Mouse (Mus musculus): ENCODE measurements around the gene Tbx1. TPM values are rescaled to one million over a fixed set of nuclear protein-coding genes. Genes with fewer than 3 reads are reported as not detected.
"Not testable (repeated sequence)": the region's sequence is repeated elsewhere in the genome, so short reads cannot be mapped to it uniquely, and the experiment has no call there.

Tbx1 gene
- polyA plus RNA-seq, 1 experiment from 2014 or later = not detected

DNA sequence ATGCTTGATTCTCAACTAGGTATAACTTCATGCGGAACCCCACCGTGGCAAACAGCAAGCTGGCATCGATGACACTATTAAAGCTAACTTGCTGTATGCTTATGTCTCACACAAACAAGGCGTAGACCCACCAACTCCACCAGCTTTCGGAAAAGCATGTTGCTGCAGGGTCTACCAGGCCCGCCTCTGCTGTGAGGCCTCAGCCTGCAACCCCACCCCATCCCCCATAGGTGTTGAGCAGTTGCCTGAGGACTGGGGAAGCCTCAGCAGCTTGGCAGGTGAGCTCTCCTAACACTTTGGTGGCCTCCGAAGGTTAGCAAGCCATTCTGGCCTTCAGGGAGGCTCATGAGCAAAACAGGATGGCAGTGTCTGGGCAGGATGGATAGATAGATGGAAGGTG lies 21.9 kb downstream of the Tbx1 start:
- no peaks in the 10 kb centered on the region for H3K36me3 ChIP-seq (ENCODE audit: inconsistent target)
- WGBS (ENCODE audit: missing documents) = 88% methylated on average over 7 of the region's 7 CpGs
- no peak overlapping the region for H3K4me3 ChIP-seq (ENCODE audit: inconsistent target)
- H3K79me2 ChIP-seq (ENCODE audit: inconsistent target) = no peaks in the 10 kb centered on the region
- H3K27ac ChIP-seq = no peak overlapping the region

DNA sequence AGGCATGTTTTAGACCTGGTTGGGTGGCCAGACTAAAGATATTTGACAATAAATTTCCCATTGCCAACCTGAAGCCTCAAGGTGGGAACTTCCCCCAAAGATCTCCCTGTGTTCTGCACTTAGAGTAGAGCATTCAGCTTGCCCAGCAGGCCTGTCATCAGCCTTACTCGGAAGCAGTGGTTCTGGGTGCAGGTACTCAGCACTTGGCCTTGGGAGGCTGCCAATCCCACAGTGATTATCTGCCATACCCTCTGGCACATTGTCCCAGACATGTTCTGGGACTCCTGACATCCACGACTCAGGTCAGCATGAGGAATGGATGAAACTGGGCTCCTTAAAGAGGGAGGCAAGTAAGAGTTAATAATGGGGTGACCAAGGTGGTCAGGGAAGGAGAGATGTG lies 26.0 kb downstream of the Tbx1 start:
- Histone ChIP-seq H3K36me3 (ENCODE audit: inconsistent target) (no peaks in the 10 kb centered on the region), H3K27ac (no peak overlapping the region), H3K4me3 (ENCODE audit: inconsistent target) (no peak overlapping the region), H3K79me2 (ENCODE audit: inconsistent target) (no peaks in the 10 kb centered on the region)
- WGBS (ENCODE audit: missing documents) = 98% methylated on average over 2 of the region's 2 CpGs

GRCm38 (mm10) chr16:18556461-18556860 lies 34.0 kb downstream of the Tbx1 start:
- H3K79me2 ChIP-seq (ENCODE audit: inconsistent target) = no peaks in the 10 kb centered on the region
- H3K4me3 ChIP-seq (ENCODE audit: inconsistent target) = no peak overlapping the region
- no peak overlapping the region for H3K27ac ChIP-seq
- WGBS (ENCODE audit: missing documents) = 100% methylated on average over 2 of the region's 3 CpGs
- no peaks in the 10 kb centered on the region for H3K36me3 ChIP-seq (ENCODE audit: inconsistent target)

- no peaks in the 10 kb centered on the region for H3K36me3 ChIP-seq (ENCODE audit: inconsistent target)
- 90% methylated on average over 16 of the region's 17 CpGs for WGBS (ENCODE audit: missing documents)
- no peaks in the 10 kb centered on the region for H3K79me2 ChIP-seq (ENCODE audit: inconsistent target)
- no peak overlapping the region for H3K27ac ChIP-seq
- H3K4me3 ChIP-seq (ENCODE audit: inconsistent target) = no peak overlapping the region
Measured at GRCm38 (mm10) chr16:18555235-18555935, 35.1 kb downstream of the Tbx1 start.

DNA sequence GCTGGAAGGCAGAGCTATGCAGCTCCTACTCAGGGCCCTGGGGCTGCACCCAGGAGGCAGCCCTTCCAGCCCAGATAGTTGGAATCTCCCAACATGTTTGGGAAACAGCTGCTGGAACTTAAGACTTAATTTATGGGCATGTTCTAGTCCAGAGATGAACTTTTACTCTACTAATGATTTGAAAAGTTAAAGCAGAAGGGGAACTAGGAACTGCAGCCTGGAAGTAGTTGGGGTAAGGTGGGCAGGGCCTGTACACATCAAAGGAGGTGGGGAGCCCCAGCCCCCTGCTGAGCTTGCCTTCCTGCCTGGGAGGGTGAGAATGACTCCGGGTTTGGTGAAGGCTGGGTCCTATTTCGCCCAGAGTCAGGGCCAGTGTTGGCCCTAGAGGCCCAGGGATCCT lies 35.8 kb downstream of the Tbx1 start:
- 53% methylated on average over 2 of the region's 2 CpGs for WGBS (ENCODE audit: missing documents)
- H3K36me3 ChIP-seq (ENCODE audit: inconsistent target) = no peaks in the 10 kb centered on the region

GRCm38 (mm10) chr16:18552106-18552710 lies 38.3 kb downstream of the Tbx1 start:
- no peaks in the 10 kb centered on the region for H3K36me3 ChIP-seq (ENCODE audit: inconsistent target)

More for the DNA sequence above, 35.8 kb downstream of the Tbx1 start:
- Histone ChIP-seq H3K79me2 (ENCODE audit: inconsistent target) (no peaks in the 10 kb centered on the region), H3K4me3 (ENCODE audit: inconsistent target) (no peak overlapping the region), H3K27ac (no peak overlapping the region)

GRCm38 (mm10) chr16:18551604-18552003 lies 38.9 kb downstream of the Tbx1 start:
- H3K27ac ChIP-seq = no peak overlapping the region
- H3K36me3 ChIP-seq (ENCODE audit: inconsistent target) = no peaks in the 10 kb centered on the region
- WGBS (ENCODE audit: missing documents) = 84% methylated on average over 9 of the region's 9 CpGs
- no peaks in the 10 kb centered on the region for H3K79me2 ChIP-seq (ENCODE audit: inconsistent target)
- H3K4me3 ChIP-seq (ENCODE audit: inconsistent target) = no peak overlapping the region

More at GRCm38 (mm10) chr16:18552106-18552710, 38.3 kb downstream of the Tbx1 start:
- 95% methylated on average over 11 of the region's 11 CpGs for WGBS (ENCODE audit: missing documents)
- no peak overlapping the region for H3K4me3 ChIP-seq (ENCODE audit: inconsistent target)
- no peak overlapping the region for H3K27ac ChIP-seq
- no peaks in the 10 kb centered on the region for H3K79me2 ChIP-seq (ENCODE audit: inconsistent target)

GRCm38 (mm10) chr16:18547891-18548290 lies 42.6 kb downstream of the Tbx1 start:
- H3K27ac ChIP-seq = no peak overlapping the region
- 96% methylated on average over 5 of the region's 5 CpGs for WGBS (ENCODE audit: missing documents)
- no peaks in the 10 kb centered on the region for H3K36me3 ChIP-seq (ENCODE audit: inconsistent target)
- no peaks in the 10 kb centered on the region for H3K79me2 ChIP-seq (ENCODE audit: inconsistent target)
- no peak overlapping the region for H3K4me3 ChIP-seq (ENCODE audit: inconsistent target)

- Histone ChIP-seq H3K4me3 (ENCODE audit: inconsistent target) (no peak overlapping the region), H3K36me3 (ENCODE audit: inconsistent target) (no peaks in the 10 kb centered on the region), H3K79me2 (ENCODE audit: inconsistent target) (no peaks in the 10 kb centered on the region), H3K27ac (no peak overlapping the region)
- 92% methylated on average over 8 of the region's 8 CpGs for WGBS (ENCODE audit: missing documents)
Measured at GRCm38 (mm10) chr16:18543151-18543829, 47.2 kb downstream of the Tbx1 start.

GRCm38 (mm10) chr16:18539281-18539680 lies 51.2 kb downstream of the Tbx1 start:
- H3K36me3 ChIP-seq (ENCODE audit: inconsistent target) = no peaks in the 10 kb centered on the region
- H3K4me3 ChIP-seq (ENCODE audit: inconsistent target) = no peak overlapping the region
- no peaks in the 10 kb centered on the region for H3K79me2 ChIP-seq (ENCODE audit: inconsistent target)
- 90% methylated on average over 6 of the region's 6 CpGs for WGBS (ENCODE audit: missing documents)
- H3K27ac ChIP-seq = no peak overlapping the region

DNA sequence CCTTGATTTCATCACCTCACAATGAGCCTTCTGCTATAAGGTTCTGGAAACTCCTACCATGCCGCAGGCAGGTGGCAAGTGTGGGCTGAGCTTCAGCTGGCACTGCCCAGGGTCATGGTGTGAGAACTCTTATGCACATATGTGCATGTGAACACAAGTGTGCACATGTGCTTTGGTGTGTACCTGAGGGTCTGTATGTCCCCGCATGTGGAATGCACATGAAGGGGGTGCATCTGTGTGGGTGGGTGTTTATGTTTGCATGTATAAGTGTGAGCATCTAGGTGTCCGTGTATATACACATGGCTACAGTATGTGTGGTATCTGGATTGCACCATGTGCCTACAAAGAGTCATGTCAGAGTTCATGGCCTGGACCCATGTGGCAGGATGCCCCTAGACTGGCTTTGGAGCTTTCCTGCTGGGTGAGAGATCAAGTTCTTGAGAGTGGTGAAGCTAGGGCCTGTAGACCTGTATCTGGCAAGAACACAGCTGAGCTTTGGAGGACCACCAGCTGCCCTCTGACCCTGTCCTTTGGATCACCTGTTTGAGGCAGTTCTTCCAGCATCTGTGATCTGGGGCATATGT lies 53.0 kb downstream of the Tbx1 start:
- Histone ChIP-seq H3K36me3 (ENCODE audit: inconsistent target) (no peaks in the 10 kb centered on the region), H3K79me2 (ENCODE audit: inconsistent target) (no peaks in the 10 kb centered on the region), H3K4me3 (ENCODE audit: inconsistent target) (no peak overlapping the region), H3K27ac (no peak overlapping the region)
- WGBS (ENCODE audit: missing documents) = 93% methylated on average over 3 of the region's 3 CpGs

DNA sequence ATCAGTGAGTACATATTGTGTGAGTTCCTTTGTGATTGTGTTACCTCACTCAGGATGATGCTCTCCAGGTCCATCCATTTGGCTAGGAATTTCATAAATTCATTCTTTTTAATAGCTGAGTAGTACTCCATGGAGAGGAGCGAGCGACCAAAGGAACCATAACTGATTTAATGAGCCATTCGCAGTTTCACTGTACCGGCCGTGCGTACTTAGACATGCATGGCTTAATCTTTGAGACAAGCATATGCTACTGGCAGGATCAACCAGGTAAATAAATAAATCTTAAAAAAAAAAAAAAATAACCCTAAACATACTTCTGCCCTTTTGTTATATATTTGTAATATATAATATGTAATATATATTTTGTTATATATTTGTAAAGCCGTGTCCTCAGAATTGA lies 57.4 kb downstream of the Tbx1 start:
- H3K4me3 ChIP-seq (ENCODE audit: inconsistent target); H3K79me2 ChIP-seq (ENCODE audit: inconsistent target); H3K27ac ChIP-seq; H3K36me3 ChIP-seq (ENCODE audit: inconsistent target): not testable (repeated sequence)
- 93% methylated on average over 7 of the region's 7 CpGs for WGBS (ENCODE audit: missing documents)

All from macrophage (primary cell).